Mouse (Mus musculus) spleen, adult 12 weeks (tissue): ENCODE measurements around the gene Glo1.

ENCODE experiments used
- DNase-seq: peaks from one replicate; pipeline ENCODE4 v3.0.0; 2022; ENCODE audit warnings: low spot score

Gene Glo1

GRCm38 (mm10) chr17:30612075-30612859 is 14.4 kb downstream of the Glo1 start:
- DNase-seq: peak; percentile 93

DNA sequence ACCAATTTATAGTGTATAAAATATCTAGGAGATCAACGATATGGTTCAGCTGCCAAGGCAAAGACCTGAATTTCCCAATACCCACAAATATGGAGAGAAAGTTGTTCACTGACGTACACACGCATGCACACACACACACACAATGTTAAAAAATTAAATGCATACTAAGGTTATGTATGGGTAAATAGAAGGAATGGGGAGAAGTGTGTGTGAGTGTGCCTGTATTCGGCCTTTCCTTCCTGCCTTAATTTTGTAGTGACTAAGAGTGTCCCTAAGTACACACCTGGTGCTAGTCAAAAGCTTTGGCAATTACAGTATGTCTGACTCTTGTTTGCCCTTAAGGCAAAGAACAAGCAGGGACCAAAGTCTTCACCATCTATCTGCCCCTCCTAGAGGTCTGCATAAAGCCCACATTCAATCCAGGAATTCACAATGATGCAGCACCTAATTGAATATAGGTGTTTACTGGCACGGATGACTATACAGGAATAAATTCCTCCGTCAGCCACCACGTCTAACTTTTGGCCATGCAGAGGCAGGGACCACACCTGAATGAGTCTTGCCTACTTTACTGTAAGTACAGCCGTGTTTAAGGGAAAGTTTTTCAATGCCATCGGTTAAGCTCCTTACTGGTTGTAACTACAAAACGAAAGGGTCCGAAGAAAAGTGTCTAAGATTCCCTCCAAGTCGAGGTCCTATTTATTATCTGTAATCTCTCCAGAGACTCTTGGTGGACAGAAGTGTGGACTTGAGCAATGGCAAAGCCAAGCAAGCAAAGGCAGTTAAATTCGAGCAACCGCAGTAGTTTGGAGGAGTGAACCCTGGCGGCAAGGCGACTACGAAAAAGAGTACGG is 15.2 kb downstream of the Glo1 start:
- DNase-seq: peak; percentile 21

DNA sequence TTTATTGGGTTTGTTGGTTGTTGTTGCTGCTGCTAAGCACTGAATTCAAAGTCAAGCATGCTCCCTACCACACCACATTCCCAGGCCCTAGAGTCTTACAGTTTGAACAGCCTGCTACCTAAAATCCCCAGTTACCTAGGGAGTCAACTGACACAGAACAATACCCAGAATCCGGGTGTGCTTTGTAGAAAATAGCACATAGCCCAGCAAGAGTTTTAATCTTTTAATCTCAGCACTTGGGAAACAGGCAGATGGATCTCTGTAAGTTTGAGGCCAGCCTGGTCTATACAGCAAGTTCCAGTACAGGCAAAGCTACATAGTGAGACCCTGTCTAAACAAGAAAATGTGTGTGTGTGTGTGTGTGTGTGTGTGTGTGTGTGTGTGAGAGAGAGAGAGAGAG is 15.9 kb downstream of the Glo1 start:
- DNase-seq: no peak

- DNase-seq: no peak
These were observed 16.7 kb downstream of the Glo1 start for GRCm38 (mm10) chr17:30609980-30610307.

GRCm38 (mm10) chr17:30609305-30609979 is 17.2 kb downstream of the Glo1 start:
- DNase-seq: peak; percentile 38

DNA sequence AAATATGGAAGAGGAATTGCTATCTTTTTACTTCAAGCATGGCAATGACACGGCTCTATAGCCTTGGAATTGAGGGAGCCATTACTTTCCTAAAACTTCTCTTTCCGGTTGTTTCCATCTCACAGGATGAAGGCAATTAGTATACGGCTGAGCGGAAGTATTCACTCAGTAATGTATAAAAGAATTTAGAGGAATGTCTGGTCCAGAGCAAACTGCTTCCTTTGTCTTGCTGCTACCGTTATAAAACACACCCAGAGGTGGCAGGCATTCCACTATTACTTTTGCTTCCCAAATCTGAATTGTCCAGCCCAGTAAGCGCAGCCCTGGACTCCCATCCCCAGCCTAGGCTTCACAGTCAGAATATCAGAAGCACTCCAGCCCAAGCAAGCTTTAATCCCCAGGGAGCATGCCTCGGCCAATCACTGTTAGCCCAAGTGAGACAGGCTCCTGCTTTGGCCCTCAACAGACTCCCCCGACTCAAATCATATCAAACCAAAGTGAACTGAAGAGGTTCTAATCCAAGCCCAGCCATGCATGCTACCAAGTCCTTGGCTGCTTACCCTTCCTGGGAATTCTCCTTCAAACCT is 18.7 kb downstream of the Glo1 start:
- DNase-seq: no peak

DNA sequence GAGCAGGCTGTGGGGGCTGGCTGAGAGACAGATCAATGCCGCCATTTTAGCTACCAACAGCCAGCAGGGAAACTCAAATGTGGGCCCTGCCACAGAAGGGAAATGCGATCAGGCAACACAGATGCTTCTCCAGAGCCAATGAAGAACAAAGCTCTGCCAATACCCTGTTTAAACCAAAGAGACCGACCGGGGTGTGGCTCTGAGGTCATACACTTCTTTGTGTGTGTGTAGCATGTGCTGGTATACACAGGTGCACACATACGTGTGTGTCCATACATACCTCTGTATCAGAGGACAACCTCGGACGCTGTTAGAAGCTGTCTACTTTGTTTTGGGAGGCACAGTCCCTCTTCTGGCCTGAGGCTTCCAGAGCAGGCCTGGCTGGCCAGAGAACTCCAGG is 19.3 kb downstream of the Glo1 start:
- no peak for DNase-seq

GRCm38 (mm10) chr17:30606634-30607081 is 20.0 kb downstream of the Glo1 start:
- DNase-seq: no peak

- DNase-seq: no peak
These were observed 20.5 kb downstream of the Glo1 start for GRCm38 (mm10) chr17:30606206-30606605.

- no peak for DNase-seq
These were observed 21.7 kb downstream of the Glo1 start for GRCm38 (mm10) chr17:30605001-30605400.

- no peak for DNase-seq
These were observed 22.4 kb downstream of the Glo1 start for GRCm38 (mm10) chr17:30604296-30604695.

DNA sequence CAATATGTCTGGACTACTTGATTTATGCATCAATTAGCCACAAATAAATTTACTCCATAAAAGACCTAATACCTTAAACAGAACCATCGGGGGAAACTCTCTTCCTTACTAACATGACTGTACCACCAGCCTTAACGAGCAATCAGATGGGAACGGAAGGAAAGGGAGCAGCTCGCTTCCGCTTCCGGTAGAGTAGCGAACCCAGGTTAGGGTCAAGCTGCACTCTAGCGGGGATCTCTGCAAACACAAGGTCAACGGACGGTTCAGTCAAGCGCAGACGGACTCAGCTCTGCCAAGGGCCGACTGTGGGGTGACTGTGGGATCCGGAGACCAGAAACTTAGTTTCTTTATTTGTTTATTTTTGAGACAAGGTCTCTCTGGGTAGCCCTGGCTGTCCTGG is 24.5 kb downstream of the Glo1 start:
- DNase-seq: no peak

DNA sequence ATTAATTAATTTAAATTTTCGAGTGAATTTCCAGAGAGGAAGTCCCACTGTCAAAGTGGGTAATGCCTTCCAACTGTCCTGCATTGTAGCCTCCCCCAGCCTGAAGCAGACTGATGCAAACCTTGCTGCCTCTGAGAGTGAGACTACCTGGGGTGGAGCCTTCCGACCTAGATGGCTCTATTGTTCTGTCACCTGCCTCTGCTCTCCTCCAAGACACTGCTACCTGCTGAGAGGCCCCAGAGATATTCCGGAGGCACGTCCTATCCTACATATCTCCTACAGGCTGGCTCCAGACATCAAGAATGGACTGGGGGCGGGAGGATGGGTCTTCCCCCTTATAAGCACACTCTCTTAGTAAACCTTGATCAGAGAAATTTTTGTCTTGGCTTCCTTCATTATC is 28.4 kb downstream of the Glo1 start:
- no peak for DNase-seq

DNA sequence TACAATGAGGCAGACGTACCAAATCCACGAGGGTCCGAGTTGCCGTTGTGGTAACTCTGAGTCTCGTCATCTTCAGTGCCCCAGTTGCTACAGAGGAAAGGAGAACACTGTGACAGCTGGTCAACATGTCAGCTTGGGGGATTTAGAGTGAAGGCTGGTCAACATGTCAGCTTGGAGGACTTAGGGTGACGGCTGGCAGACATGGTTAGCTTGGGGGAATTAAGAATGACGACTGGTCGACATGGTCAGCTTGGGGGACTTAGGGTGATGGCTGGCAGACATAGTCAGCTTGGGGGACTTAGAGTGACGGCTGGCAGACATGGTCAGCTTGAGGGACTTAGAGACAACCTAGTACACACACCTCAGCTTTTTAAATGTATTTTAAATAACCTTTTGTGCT is 28.9 kb downstream of the Glo1 start:
- DNase-seq: no peak

DNA sequence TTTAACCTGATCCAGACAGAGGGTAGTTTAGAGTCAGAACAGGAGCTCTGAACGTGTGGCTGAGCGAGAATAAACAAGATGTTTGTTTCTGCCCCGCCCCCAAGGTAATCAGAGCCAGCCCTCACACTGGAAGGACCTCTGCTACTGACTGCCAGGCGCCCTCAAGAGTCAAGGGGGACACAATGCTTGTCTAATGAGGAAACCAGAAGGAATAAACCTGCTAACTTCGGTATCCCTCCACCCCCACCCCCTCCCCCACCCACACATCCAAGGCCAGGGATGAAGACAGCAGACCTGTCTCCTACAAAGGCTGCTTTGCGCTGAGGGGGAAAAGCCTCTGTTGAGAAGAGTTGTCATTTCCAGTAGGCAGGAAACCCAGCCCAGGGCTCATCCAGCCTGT is 31.8 kb downstream of the Glo1 start:
- DNase-seq: no peak

GRCm38 (mm10) chr17:30594407-30594806 is 32.3 kb downstream of the Glo1 start:
- DNase-seq: no peak

DNA sequence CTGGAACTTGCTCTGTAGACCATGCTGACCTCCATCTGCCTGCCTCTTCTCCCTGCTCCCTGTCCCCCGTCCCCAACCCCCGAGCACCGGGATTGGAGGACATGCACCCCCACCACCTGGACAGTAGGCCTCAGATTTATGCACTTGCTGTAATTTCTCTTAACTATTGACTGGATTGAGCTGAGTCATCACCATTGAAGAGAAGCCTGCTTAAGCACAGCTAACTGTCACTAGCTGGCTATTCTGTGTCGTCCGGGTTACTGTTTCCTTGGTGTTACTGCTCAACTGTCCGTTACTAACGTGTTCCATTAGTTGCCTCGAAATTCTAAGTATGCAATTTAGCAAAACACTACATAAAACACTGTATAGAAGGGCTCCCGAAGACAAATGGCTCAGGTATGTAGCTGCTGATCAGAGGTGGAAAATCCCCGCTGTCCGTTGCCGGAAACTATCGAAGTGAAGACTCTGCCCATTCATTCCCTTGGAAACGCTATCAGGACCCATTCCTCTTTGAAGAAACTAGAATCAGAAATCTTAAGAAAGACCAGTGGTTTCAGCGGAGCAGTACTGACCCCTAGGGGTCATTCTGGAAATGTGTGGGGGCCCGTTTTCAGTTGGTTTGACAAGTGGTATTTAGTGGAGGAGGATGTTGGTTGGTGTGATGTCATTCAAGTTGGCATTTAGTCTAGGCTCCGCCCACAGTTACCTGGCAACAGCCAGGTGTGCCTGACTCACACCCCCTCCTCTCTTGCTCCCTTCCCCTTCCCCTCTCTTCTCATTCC is 36.1 kb downstream of the Glo1 start:
- DNase-seq: no peak

DNA sequence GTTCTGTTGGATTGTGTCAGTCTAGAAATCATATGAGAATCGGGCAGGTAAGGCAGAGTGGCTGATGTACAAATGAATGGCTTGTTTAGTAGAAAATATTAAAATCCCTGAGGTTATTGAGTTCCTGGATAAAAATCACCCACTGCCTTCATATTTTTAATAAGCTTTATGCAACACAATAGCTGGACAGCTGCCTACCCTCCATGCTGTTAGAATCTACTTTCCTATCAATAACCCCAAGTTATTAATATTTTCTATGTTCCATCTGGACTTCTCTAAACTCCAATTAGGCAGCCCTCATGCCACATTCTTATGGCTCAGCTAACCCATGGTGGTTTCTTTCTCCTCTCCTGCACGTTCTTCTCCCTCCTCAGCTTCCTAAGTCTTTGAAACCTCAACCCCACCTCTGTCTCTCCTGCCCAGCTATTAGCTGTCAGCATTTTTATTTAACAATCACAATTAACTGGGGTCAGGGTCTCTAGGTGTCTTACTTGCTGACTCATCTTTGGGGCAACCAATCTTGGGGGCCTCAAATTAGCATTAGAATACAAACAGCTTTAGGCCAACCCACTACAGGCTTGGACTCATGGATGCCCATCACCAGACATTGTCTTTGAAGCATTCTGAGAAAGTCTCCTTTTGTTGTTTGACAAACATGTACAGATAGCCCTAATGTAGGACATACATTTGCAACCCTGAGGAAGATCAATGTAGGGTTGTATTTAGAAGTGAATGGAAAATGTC is 43.2 kb downstream of the Glo1 start:
- DNase-seq: no peak

- no peak for DNase-seq
These were observed 44.4 kb downstream of the Glo1 start for GRCm38 (mm10) chr17:30582313-30582712.

GRCm38 (mm10) chr17:30581201-30581600 is 45.5 kb downstream of the Glo1 start:
- DNase-seq: no peak

DNA sequence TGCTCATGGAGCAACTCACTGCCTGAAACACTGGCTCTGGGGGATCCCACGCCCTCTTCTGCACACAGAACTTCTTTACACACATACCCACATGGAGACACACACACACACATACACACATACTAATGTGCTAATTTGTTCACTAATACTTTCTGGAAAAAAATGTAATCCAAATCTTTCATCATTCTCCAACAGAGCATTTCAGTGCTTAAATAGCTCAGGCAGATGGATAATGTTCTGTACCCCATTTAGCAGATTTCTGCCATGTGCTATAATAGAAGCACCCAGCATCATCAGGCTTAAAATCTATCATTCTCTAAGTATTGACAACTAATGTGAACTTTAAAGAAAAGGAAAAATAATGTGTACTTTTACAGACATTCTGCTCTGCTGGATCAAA is 45.9 kb downstream of the Glo1 start:
- no peak for DNase-seq
